Mouse (Mus musculus) stomach, embryonic 15.5 days (tissue): ENCODE data around the gene Cd9. TPM values are rescaled to one million over a fixed set of nuclear protein-coding genes. Genes with fewer than 3 reads are reported as not detected.

ENCODE experiments used
- ATAC-seq: fragments of 200-750 bp; cut with Nextera tagmentation; 2 replicates; pipeline ENCODE4 v1.8.0; 2017; ENCODE audit warnings: low read depth, moderate number of reproducible peaks, moderate TSS enrichment; ENCODE audit not compliant: insufficient read depth, low FRiP score
- H3K27ac ChIP-seq: fragments of 300-500 bp; sonication (generic); 2 replicates; pipeline ENCODE4 v1.5.1; 2015; ENCODE audit warnings: mild to moderate bottlenecking, inconsistent platforms
- H3K27me3 ChIP-seq: fragments of 300-500 bp; sonication (generic); replicated peaks from 2 replicates; pipeline ENCODE4 v1.6.1; 2015; ENCODE audit warnings: inconsistent platforms
- H3K36me3 ChIP-seq: fragments of 300-500 bp; sonication (generic); 2 replicates; pipeline ENCODE4 v1.6.1; 2015; ENCODE audit warnings: inconsistent platforms
- H3K4me1 ChIP-seq: fragments of 300-500 bp; sonication (generic); 2 replicates; pipeline ENCODE4 v1.6.1; 2015; ENCODE audit warnings: inconsistent platforms
- H3K4me2 ChIP-seq: fragments of 300-500 bp; sonication (generic); 2 replicates; pipeline ENCODE4 v1.6.1; 2015; ENCODE audit warnings: mild to moderate bottlenecking, inconsistent platforms
- H3K4me3 ChIP-seq: fragments of 300-500 bp; sonication (generic); replicated peaks from 2 replicates; pipeline ENCODE4 v1.5.1; 2015; ENCODE audit warnings: inconsistent platforms
- H3K9ac ChIP-seq: fragments of 300-500 bp; sonication (generic); 2 replicates; pipeline ENCODE4 v1.6.1; 2015; ENCODE audit warnings: inconsistent platforms
- H3K9me3 ChIP-seq: fragments of 300-500 bp; sonication (generic); 2 replicates; pipeline ENCODE4 v1.6.1; 2016; ENCODE audit warnings: inconsistent platforms
- WGBS: fragments of 180-500 bp; shearing (Covaris S2); methylation state at CpG from one replicate; pipeline ENCODE4 v1.1.7; 2015; 5-methylcytosine and 5-hydroxymethylcytosine counted together
- polyA plus RNA-seq: library from polyadenylated mRNA; unstranded; fragments of >200 nt; fragmentation: Nextera tagmentation; extraction: Ambion mirVana; gene quantifications from 2 replicates; pipeline ENCODE4 v1.2.1, GENCODE M21; 2015

Cd9 gene
- polyA plus RNA-seq, 1 experiment from 2014 or later: 317 TPM

DNA sequence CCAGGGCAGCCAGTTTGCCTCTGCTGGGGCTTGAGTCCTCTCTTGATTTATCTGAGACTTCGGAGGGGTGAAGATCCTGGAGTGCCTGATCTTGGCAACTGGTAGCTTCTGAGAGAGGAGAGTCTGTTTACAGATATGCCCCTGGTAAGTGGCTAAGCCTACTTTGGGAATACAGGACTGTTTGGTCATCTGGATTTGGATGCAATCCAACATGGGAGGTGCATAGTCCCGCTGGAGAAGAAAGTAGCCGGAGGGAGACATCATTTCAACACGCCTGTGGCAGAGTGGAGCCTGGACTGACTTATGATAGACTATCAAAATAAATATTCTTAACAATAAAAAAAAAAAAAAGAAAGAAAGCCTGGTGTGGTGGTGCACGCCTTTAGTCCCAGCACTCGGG, 64.8 kb downstream of the Cd9 start:
- 69% methylated on average over 6 of the region's 6 CpGs for WGBS
- ATAC-seq: no peak
- no peaks in the 10 kb centered on the region for H3K9me3 ChIP-seq
- peaks cover 12% of the 10 kb centered on the region for H3K4me1 ChIP-seq
- no peak overlapping the region for H3K4me2 ChIP-seq
- no peak overlapping the region for H3K4me3 ChIP-seq
- H3K36me3 ChIP-seq: no peaks in the 10 kb centered on the region
- no peak overlapping the region for H3K27ac ChIP-seq
- H3K27me3 ChIP-seq: no peaks in the 10 kb centered on the region
- no peak overlapping the region for H3K9ac ChIP-seq

DNA sequence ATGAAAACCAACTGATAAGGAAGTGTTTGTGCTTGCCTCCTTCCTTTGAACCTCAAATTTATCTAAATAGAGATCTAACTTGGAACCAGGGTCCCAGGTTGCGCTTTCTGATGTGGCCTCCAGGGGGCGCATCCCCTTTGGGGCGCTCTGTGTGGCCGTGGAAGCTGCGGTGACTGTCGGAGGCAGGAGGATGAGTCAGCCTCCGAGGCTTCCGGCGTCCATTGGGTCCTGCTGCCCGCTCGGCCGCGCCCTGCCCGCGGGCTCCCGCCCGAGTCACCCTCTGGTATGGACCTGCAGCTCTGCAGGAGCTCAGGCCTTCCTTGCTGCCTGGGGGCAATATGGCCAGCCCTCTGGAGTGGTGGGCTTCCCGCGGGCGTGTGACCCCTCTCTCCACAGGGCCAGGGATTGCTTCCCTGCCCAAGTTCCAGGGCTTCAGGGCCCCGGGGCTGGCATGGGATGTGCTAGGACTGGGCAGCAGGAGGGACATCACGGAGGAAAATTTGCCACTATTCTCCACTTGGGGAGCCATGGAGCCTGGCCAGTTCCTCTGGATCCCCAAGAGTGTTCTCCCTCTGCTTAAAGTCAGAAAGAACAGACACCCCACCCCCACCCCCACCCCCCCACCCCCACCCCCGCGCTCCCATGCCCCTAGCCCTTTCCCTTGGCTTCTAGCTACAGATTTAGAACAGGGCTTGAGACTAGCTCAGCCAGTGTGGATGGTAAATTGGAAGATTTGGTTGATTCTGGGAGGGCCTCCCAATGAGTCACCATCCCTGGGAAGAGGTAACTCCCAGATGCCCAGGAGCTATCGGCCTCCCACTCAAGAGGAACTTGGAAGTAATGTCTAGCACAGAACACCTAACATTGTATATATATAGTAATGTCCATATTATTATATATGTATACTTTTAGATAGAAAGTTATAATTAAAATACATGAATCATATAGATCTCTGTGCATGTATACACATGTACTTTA, 67.9 kb downstream of the Cd9 start:
- H3K4me3 ChIP-seq: peak overlapping the region; percentile 48
- 2% methylated on average over 25 of the region's 25 CpGs for WGBS
- H3K9ac ChIP-seq: peak overlapping the region; percentile 47; the same call in 1 of the 2 replicates
- H3K9me3 ChIP-seq: no peaks in the 10 kb centered on the region
- peak overlapping the region; percentile 85 for H3K27ac ChIP-seq
- no peaks in the 10 kb centered on the region for H3K27me3 ChIP-seq
- peak overlapping the region; percentile 96 for H3K4me2 ChIP-seq
- H3K36me3 ChIP-seq: no peaks in the 10 kb centered on the region
- peak; percentile 47 for ATAC-seq
- H3K4me1 ChIP-seq: peaks cover 31% of the 10 kb centered on the region

DNA sequence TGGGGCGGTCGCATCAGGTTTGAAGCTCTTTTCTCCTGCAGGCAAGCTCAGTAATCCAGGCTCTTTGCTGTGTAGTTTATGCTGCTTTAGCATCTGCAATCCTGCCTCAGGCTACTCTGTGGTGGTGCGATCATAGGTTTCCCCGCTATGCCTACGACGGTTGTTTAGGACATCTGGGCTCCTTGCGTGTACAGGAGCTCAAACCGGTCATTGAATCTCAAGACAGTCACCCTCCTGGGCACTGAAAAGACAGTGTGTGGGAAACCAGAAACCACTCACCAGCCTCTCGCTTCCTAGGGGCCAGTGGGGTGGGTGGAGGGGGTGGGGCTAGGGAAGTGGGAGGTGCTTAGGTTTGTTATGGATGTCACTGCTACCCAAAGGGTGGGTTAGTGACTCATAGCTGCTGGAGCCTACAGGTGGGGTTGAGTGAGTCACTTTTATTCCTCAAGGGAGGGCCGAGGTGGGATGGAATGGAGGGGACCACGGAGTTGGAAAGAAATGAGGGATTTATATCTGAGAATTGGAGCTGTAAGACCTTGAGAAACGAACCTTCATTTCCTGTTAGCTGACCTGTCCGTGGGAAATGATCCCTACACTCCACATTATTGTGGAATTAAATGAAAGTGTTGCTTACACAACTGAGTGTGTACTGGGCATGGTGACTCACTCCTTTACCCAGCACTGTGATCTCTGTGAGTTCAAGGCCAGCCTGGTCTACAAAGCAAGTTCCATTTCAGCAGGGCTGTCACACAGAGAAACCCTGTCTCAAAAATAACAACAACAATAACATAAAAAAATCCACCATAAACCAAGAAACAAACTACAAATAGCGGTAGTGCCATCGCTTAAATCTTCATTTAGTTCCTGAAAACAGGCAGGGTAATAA, 69.1 kb downstream of the Cd9 start:
- no peak for ATAC-seq
- H3K9ac ChIP-seq: no peak overlapping the region
- no peaks in the 10 kb centered on the region for H3K27me3 ChIP-seq
- no peaks in the 10 kb centered on the region for H3K9me3 ChIP-seq
- peaks cover 25% of the 10 kb centered on the region for H3K4me1 ChIP-seq
- peak overlapping the region; percentile 11; the same call in 1 of the 2 replicates for H3K27ac ChIP-seq
- H3K36me3 ChIP-seq: no peaks in the 10 kb centered on the region
- WGBS: 58% methylated on average over 15 of the region's 15 CpGs
- H3K4me2 ChIP-seq: no peak overlapping the region
- H3K4me3 ChIP-seq: no peak overlapping the region

DNA sequence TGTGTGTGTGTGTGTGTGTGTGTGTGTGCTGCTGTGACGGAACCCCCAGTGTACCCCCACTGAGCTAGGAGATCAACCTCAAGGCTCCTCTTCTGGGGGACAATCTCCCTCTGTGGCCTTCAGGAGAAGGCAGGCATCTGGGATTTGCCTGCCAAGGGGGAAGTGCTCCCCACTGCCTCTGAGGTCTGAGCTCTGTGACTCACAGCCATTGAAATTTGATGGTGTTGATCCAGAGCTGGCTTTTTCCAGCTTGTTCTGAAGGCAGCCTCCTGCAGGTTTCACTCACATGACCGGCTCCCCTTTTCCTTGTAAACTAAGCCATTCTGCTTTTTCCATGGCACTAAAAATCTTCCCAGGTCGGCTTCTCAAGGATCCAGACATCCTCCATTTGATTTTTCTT, 70.4 kb downstream of the Cd9 start:
- Histone ChIP-seq H3K27me3 (no peaks in the 10 kb centered on the region), H3K4me2 (no peak overlapping the region), H3K9me3 (no peaks in the 10 kb centered on the region), H3K27ac (peak overlapping the region; percentile 83; the same call in 1 of the 2 replicates), H3K9ac (no peak overlapping the region), H3K4me3 (no peak overlapping the region), H3K36me3 (no peaks in the 10 kb centered on the region), H3K4me1 (peaks cover 23% of the 10 kb centered on the region)
- no peak for ATAC-seq
- 66% methylated on average over 3 of the region's 3 CpGs for WGBS

DNA sequence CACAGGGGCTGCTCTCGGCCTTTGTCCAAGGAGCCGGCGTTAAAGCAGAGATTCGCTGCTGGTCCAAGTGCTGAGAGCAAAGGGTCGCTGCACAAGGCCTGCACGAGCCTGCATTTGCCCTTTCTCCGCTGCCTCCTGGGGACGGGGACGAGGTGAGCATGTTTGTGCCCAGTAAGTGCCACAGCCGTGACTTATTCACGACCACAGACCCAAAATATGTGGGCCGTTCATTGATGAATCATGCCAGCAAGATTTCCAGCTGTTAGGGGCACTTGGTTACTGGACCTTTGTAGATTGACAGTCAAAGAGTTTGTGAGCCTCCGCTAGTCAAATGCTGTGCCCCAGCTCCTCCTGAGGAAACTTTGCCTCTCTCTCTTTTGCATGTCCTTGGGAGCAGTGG, 71.1 kb downstream of the Cd9 start:
- peaks cover 23% of the 10 kb centered on the region for H3K4me1 ChIP-seq
- no peaks in the 10 kb centered on the region for H3K27me3 ChIP-seq
- H3K4me2 ChIP-seq: no peak overlapping the region
- no peak overlapping the region for H3K9ac ChIP-seq
- peak overlapping the region; percentile 83 for H3K27ac ChIP-seq
- WGBS: 59% methylated on average over 13 of the region's 13 CpGs
- H3K4me3 ChIP-seq: no peak overlapping the region
- no peaks in the 10 kb centered on the region for H3K36me3 ChIP-seq
- no peaks in the 10 kb centered on the region for H3K9me3 ChIP-seq
- no peak for ATAC-seq

DNA sequence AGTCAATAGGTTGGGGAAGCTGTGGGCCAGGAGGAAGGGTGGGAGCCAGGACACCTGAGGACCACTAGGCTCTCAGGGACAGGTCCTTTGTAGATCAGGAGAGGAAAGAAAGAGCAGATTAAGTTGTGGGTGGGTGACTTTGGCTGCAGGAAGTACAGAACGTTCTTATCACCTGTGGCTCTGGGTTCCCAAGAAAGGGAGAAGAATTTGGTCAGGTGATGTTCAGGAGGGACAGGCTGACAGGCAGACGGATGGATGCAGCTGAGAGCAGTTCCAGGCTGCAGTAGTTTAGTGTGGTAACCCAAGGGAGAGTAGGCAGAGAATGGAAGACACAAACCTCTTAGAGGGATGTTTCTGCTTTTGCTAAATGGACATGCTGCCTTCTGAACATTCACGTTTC, 71.5 kb downstream of the Cd9 start:
- Histone ChIP-seq H3K9me3 (no peaks in the 10 kb centered on the region), H3K4me3 (no peak overlapping the region), H3K27me3 (no peaks in the 10 kb centered on the region), H3K9ac (no peak overlapping the region), H3K4me1 (peaks cover 23% of the 10 kb centered on the region), H3K27ac (peak overlapping the region; percentile 83), H3K36me3 (no peaks in the 10 kb centered on the region), H3K4me2 (peak overlapping the region; percentile 48)
- WGBS: 32% methylated on average over 3 of the region's 3 CpGs
- ATAC-seq: no peak

DNA sequence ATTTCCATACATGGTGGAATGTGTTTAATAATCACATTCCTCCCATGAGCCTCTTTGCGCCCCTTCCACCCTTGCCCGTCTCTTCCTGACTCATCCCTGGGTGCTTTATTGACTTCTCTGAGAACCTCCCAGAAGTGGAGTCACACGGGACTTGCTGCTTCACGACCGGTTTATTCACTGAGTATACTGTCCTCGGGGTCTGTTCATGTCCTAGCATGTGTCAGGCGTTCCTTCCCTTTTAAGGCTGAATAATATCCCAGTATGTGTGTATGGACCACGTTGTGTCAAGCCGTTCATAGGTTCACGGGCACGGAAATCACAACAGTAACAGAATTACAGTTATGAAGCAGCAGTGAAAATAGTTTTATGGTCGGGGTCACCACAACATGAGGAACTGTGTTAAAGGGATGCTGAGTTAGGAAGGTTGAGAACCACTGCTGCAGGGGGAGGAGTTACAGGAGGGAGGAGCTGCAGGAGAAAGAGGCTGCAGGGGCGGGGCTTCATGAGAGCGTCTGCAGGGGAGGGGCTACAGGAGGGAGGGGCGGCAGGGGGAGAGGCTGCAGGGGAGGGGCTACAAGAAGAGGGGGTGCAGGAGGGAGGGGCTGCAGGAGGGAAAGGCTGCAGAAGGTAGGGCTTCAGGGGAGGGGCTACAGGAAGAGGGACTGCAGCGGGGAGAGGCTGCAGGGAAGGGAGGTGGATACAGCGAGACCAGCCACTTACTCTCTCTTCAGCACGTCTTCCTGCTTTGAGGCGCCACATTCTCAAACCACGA, 72.4 kb downstream of the Cd9 start:
- no peaks in the 10 kb centered on the region for H3K27me3 ChIP-seq
- no peaks in the 10 kb centered on the region for H3K9me3 ChIP-seq
- 17% methylated on average over 19 of the region's 20 CpGs for WGBS
- ATAC-seq: peak; percentile 73
- no peak overlapping the region for H3K9ac ChIP-seq
- H3K4me3 ChIP-seq: peak overlapping the region; percentile 18; the same call in 1 of the 2 replicates
- peak overlapping the region; percentile 48 for H3K4me2 ChIP-seq
- H3K36me3 ChIP-seq: no peaks in the 10 kb centered on the region
- peaks cover 23% of the 10 kb centered on the region for H3K4me1 ChIP-seq
- H3K27ac ChIP-seq: peak overlapping the region; percentile 83

DNA sequence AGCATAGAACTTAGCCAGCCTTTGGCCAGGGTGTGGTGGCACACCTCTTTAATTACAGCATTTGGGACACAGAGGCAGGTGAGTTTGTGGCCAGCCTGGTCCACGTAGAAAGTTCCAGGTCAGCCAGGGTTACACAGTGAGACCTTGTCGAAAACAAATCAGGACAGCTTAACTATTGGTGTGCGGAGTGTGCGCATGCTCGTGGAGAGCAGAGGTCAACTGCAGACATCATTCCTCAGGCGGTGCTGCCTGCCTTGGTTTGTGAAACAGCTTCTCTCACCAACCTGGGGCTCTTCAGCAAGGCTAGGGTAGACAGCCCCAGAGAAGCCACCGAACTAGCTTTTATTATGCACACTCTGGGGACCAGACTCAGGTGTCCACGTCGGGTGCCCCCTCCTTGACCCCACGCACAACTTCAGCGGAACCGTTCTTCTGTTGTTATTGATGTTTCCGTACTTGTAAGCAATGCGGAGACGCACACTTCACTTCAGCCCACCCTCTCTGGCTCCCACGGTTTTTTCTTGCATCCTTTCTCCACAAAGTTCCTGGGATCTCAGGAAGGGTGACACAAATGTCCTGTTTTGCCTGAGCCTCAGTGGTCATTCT, 74.0 kb downstream of the Cd9 start:
- Histone ChIP-seq H3K9me3 (no peaks in the 10 kb centered on the region), H3K4me1 (peaks cover 18% of the 10 kb centered on the region), H3K4me2 (no peak overlapping the region), H3K4me3 (no peak overlapping the region), H3K27ac (no peak overlapping the region), H3K27me3 (no peaks in the 10 kb centered on the region), H3K36me3 (no peaks in the 10 kb centered on the region), H3K9ac (no peak overlapping the region)
- ATAC-seq: no peak
- 53% methylated on average over 16 of the region's 16 CpGs for WGBS

DNA sequence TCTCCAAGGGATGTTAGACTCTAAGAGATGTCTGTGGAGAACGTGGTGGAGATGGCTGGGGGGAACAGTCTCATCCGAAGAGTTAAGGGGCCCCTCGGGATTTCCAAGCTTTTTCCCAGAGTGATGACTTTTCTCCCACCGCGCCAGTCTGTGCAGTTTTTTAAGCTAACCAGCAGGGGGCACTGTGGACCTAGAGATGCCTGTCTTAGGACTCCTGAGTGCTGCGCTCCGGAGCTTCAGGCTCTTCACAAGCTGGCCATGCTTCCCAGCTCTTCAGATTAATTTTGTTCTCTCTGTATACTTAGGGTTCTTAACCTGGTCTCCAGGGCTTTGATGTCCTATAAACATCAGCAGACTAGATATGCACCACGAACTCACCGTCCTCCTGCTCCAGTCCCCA, 75.8 kb downstream of the Cd9 start:
- WGBS: 8% methylated on average over 9 of the region's 9 CpGs
- Histone ChIP-seq H3K4me1 (peaks cover 14% of the 10 kb centered on the region), H3K4me2 (no peak overlapping the region), H3K27ac (no peak overlapping the region), H3K9ac (no peak overlapping the region), H3K4me3 (no peak overlapping the region), H3K36me3 (no peaks in the 10 kb centered on the region), H3K27me3 (no peaks in the 10 kb centered on the region), H3K9me3 (no peaks in the 10 kb centered on the region)
- peak; percentile 42; the same call in 1 of the 2 replicates for ATAC-seq

DNA sequence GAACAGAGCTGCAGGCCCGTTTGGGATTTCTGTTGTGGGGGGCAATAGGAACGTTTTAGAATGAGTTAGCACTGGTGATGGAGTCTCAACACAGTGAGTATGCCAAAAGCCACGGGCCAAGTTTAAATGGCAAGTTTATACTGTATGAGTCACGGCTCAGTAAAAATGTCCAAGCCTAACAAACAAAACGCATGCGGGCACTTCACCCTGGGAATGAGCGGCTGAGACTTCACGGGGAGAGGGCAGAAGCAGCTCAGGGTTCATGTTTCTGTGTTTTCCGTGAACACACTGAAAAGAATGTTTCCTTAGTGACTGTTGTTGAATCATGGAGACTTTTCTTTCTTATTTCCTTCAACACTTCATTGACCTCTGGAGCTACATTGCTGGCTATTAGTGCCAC, 81.3 kb downstream of the Cd9 start:
- Histone ChIP-seq H3K4me3 (no peak overlapping the region), H3K4me1 (no peaks in the 10 kb centered on the region), H3K27me3 (no peaks in the 10 kb centered on the region), H3K9me3 (no peaks in the 10 kb centered on the region), H3K4me2 (no peak overlapping the region), H3K27ac (no peak overlapping the region), H3K36me3 (no peaks in the 10 kb centered on the region), H3K9ac (no peak overlapping the region)
- WGBS: 65% methylated on average over 9 of the region's 9 CpGs
- ATAC-seq: no peak

DNA sequence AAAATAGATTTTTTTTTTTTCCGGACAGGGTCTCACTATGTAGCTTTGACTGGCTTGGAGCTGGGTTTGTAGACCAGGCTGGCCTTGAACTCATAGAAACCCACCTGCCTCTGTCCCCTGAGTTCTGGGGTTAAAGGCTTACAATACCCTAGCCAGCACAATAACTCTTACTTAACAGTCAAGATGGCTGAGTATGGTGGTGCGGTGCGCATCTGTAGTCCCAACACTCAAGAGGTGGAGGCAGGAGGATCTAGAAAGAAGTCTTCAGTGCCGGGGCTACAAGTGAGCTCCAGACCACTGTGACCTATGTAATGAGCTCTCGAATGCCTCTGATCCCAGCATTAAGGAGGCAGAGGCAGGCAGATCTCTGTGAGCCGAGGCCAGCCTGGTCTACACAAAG, 82.9 kb downstream of the Cd9 start:
- no peak overlapping the region for H3K4me2 ChIP-seq
- no peaks in the 10 kb centered on the region for H3K9me3 ChIP-seq
- no peaks in the 10 kb centered on the region for H3K36me3 ChIP-seq
- WGBS: 90% methylated on average over 6 of the region's 6 CpGs
- no peak overlapping the region for H3K9ac ChIP-seq
- no peaks in the 10 kb centered on the region for H3K4me1 ChIP-seq
- no peaks in the 10 kb centered on the region for H3K27me3 ChIP-seq
- H3K27ac ChIP-seq: no peak overlapping the region
- no peak overlapping the region for H3K4me3 ChIP-seq
- no peak for ATAC-seq
